Mouse (Mus musculus): Measurements from ENCODE around the gene Clp1.
"Not testable (repeated sequence)": the region's sequence is repeated elsewhere in the genome, so short reads cannot be mapped to it uniquely, and the experiment has no call there.

The Clp1 gene

DNA sequence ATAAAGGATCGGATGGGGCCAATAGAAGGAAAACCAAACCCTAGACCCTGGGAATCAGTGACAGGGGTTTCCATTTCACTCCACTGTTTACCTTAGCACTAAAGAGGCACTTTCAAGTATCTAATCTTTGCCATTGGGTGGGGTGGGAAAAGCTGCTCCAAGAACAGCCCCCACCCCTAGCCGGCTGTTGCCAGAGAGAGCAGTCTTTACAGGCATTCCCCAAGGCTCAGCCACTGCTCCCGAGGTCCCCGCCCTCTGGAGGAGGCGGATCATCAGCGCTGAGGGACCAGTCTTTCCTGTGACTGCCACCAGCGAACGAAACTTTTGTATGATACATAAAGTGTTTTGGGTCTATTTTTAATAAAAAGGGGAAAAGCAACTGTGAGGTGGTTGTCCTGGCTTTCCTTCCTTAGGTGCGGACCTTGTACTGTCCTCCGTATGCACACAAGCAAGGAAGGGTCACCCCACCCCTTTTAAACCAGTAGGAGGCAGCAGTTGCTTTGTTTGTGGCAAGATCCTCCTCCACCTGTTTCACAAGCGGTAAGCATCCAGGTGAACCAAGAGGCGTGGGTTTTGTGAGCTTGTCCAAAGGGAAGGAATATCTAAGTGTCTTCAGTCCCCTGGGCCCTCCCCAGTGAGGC is 11.2 kb upstream of the Clp1 start:
- peak; percentile 49 to 70 for DNase-seq (ENCODE audit: low spot score in 2 of 2)

DNA sequence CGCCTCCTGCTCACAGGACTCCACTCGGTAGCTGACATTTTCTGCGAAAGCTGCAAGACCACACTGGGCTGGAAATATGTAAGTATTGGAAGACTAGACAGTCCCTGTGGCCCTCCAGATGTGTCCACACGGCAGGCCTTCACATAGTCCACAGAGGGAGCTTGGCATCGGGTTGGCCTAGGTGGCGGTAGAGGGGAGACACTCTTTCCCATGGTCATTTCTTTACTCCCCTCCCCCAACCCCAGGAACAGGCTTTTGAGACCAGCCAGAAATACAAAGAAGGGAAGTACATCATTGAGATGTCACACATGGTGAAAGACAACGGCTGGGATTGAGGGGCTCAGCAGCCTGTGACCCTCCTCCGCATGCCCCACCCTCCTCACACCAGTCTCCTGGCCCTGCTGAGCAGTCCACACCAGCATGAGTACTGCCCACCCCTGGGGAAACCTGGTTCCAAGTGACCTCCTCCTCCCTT is 10.3 kb upstream of the Clp1 start:
- peak; percentile 29 to 68 for DNase-seq (ENCODE audit: low spot score in 2 of 2)

DNA sequence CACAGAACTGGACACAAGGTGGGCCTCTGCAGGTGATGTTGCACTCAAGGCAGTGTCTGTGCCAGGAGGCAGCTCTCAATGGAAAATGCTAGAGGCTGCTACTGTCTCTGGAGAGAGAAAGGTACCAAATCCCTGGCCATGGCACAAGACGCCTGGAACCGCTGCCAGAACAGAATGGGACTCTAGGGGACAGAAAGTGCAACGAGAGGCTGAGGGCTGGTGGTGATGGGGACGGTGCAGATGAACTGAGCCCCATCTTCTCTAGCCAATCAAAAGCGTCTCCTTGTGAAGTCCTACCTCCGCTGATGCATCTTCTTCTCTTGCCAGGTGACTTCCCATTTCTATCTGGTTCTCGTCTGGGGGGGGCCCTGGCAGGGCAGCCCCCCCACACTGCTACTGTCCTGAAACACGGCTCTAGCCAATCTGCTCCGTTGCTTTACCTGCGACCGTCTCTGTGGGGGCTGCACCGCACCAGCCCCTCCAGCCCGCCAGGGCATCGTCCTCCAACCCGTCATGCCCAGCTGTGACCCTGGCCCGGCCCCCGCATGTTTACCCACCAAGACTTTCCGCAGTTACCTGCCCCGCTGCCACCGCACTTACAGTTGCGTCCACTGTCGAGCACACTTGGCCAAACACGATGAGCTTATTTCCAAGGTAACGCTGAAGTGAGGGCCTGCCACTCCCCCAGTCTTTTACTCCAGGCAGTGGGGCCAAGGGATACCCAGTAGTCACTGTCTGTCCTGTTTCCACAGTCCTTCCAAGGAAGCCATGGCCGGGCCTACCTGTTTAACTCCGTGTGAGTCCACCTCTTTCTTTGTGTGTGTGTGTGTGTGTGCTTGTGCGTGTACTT is 9.4 kb upstream of the Clp1 start:
- peak; percentile 31 to 74 for DNase-seq (ENCODE audit: low spot score in 2 of 2)

DNA sequence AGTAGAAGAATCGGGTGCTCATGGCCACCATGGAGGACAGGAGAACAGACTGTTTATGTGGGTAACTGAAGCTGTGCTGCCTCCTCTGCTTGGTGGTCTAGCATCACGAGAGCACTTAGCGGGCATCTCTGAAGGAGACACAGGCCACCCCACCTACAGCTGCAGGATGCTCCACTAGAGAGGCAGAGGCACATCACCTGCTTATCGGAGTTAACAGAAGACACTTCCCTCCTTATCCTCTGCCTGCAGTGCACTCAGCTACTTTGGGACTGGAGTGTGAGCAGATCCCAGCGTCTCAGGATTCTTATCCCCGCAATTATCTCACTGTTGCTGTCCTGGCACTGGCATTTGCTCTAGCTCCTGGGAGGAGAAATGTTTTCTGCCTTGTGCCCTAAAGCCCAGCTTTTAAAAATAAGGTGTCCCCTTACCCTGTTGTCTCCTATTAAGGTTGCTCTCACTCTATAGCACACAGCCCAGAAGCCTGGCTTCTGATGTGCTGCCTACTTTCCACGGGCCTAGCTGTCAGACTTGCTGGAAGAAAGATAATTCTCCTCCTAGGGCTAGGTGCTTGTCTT is 8.3 kb upstream of the Clp1 start:
- DNase-seq (ENCODE audit: low spot score in 2 of 2) = peak; percentile 77 to 86

DNA sequence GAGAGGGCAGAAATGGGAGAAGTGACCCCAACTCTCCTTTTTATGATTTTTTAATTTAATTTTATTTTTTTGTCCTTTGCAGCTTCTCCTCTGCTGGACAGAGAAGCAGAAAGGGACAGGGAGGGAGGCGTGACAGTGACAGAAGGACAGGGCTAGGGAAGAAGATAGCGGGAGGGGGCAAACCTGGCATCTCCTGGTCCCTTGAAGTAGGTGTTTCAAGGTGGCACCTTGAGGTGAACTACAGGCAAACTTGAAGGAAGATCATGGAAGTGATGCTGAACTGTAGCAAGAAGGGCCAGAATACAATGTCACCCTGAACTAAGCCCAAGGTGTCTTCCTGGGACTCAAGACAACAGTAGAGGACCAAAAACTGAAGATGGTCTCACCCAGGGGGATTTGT is 7.8 kb upstream of the Clp1 start:
- DNase-seq (ENCODE audit: low spot score in 2 of 2) = peak; percentile 24 to 65

DNA sequence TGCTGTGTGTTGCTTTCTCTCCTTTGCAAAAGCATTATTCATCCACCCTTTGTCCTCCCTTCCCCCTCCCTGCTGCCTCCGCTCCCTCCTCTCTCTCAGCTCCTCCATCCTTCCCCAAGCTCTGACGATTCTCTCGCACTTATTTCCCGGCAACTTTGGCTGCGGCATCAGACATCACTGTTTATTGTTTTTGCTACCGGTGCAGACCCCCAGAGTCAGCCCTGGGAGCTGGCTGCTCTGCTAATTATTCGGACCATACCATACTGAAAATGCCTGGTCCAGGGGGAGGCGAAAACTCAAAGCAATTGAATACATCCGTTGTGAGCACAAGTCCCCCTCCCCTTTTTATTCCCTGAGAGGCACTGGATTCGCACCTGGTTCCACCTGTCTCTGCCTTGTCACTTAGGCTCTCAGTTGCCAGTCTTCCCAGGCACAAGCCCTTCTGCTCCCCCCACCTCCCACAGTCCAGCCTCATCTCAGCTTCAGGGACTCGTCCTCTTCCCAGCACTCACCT is 7.3 kb upstream of the Clp1 start:
- peak; percentile 29 to 70 for DNase-seq (ENCODE audit: low spot score in 2 of 2)

DNA sequence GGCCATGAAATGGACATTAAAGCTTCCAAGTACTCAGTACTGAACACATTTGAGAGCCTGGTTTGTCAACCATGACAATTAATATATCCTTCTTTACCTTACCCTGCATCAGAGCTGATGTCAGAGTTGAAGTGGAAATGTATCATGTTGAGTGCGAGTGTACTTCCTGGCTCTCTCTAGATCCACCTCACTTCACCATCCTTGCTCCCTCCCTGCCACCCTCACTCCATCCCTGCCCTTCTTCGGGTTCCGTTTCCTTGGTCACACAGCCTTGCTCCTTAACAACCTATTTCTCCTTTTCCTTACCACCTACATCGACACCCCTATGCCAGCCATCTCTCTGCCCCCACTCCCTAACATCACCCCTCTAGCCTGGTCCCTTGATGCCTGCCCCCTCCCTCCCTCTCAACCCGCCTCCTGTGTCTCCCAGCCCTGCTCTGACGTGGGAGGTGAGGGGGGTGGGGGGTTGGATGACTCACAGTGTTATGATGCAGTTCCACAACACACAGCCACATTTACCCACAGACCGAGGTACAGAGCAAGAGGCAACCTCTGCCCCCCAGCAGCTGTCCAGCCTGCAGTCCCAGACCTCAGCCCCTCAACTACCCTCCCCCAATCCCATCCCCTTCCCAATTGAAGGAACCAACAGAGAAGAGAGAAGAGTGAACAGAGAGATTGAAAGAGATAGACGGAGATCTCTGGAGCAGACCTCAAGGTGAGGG is 6.6 kb upstream of the Clp1 start, which contains the start of gene Ypel4:
Gene Ypel4 (plus strand): TSS at position 480 of the 722 bp plus-strand sequence.
- DNase-seq (ENCODE audit: low spot score in 2 of 2) = peak; percentile 70 to 81

DNA sequence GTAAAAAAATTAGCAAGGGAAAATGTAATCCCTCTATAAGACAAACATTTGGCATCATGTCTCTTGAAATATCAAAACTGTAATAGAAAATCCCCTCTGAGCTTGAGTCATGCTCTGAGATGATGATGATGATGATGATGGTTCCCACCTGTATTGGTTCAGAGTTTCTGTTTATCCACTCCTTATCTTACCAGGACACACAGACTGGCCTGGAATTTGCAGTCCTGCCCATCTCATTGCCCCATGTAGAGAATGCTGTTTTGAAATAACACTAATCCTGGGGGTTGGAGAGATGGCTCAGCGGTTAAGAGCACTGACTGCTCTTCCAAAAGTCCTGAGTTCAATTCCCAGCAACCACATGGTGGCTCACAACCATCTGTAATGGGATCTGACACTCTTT is 5.2 kb upstream of the Clp1 start:
- no peak for DNase-seq (ENCODE audit: low spot score in 2 of 2)

DNA sequence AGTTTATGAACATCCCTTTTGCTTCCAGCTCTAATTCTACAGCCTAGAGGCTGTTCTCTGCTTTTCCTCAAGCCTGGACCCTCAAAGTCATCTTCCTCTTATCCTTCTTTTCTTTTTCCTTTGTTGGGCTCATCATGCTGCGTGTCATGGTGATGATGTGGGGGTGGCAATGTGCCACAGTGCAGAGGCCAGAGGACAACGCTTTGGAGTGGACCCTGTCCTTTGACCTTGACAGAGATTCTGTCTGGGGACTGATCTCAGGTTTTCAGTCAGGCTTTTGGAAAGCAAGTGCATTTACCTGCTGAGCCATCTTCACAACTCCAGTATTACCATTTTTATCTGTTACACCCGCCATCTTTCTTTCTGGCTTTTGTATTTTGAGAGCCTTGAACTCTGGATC is 4.1 kb upstream of the Clp1 start:
- no peak for DNase-seq (ENCODE audit: low spot score in 2 of 2)

DNA sequence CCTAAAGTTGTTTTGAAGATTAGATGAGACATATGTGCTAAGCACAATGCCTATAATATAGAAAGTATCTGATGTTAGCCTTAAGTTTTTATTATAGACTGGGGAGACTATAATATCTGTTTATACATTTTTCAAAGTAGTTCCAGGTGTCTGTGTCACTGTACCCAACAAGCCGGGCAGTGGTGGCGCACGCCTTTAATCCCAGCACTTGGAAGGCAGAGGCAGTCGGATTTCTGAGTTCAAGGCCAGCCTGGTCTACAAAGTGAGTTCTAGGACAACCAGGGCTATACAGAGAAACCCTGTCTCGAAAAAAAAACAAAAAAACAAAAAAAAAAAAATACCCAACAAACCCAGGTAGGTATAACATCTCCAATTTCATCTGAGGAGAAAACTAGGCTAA is 1.0 kb upstream of the Clp1 start:
- not testable (repeated sequence) for DNase-seq (ENCODE audit: low spot score in 2 of 2)

DNA sequence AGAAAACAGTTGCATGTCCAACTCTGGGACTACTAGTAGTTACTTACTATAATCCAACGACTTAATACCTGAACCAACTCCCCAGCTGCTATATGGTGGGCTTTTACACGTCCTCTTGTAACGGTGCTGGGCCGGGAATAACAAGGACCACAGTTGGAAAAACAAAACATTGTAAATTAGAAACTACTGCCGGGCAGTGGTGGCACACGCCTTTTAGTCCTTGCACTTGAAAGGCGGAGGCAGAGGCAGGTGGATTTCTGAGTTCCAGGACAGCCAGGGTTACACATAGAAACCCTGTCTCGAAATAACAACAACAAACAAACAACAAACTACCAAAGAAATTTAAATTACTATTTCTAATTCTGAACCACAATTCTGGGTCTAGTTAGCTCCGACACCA is 434 bp downstream of the Clp1 start:
- no peak for DNase-seq (ENCODE audit: low spot score in 2 of 2)

DNA sequence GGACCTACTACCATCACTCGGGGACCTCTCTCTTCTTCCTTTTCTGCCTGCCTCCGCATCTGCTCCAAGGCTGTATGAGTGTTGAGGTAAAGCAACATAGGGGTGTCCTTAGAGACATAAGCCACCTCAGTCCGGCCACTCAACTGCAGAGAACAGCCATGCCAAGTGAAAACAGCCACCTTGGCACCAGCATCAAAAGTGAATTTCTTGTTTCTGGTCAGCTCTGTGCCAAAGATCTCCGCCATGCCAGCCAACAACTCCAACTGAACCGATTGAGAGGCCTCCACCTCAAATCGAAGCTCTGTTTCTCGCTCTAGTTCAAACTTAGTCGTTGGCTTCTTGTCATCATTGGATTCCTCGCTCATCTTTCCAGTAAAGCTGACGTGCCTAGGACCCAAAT is 1.4 kb downstream of the Clp1 start:
- no peak for DNase-seq (ENCODE audit: low spot score in 2 of 2)

DNA sequence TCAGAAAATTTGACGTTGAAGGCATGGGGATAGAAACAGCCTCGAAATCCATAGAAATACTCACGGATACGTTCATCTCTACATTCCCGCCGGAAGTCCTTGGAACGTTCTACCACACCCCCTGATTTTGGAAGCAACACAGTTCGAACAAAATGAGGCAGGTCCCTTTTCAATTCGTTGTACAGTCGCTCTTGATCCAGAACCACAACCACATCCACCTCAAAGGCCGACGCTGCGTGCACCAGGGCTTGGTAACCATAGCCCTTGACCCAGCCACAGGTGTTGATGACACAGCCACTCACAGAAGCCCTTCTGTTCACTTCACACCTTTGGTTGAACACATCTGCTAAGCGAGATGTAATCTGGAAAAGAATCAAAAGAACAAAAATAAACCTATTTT is 3.3 kb downstream of the Clp1 start:
- no peak for DNase-seq (ENCODE audit: low spot score in 2 of 2)

DNA sequence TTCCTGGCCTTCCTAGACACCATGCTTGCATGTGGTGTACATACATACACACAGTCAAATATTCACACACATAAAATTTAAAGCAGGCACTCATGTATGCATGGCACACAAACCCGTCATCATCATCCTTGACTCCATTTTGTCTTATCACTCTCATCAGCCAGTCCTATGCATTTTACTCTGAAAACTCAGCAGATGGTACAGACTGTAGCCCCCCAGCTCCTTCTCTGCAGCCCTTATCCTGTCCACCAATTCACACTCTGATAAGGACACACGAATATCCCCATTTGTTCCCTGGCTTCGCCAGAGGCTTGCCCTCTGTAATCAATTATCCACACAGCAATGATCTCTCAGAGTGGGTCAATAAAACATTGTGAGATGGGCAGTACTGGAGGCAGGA is 6.0 kb downstream of the Clp1 start:
- DNase-seq (ENCODE audit: low spot score in 2 of 2) = no peak

DNA sequence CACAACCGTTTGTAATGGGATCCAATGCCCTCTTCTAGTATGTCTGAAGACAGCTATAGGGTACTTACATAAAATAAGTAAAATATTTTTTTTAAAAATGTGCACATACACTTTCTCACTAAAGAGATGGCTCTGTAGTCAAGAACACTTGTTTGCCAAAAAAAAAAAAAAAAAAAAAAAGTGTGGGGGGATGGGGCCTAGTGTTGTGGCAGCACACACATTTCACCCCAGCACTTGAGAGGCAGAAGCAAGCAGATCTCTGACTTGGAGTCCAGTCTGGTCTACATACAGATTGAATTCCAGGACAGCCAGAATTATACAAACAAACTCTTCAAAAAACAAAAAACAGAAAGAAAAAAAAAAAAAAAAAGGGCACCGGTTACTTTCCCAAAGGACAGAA is 6.4 kb downstream of the Clp1 start:
- DNase-seq (ENCODE audit: low spot score in 2 of 2) = no peak

DNA sequence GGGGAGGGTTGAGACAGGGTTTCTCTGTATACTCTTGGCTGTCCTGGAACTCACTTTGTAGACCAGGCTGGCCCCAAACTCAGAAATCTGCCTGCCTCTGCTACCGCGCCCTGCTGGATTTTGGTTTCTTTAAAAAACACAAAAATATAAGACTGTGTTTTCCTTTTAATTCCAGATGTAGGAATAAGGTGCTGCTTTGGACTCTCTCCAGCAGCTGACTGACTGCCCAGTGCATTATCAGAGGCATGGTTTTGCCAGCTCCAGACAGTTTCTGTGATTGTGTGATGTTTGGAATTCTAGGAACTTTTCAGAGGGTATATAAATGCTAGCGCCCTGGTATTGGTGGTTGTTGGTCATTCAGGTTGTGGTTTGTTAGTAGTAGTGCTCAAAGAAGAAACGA is 9.8 kb downstream of the Clp1 start:
- DNase-seq (ENCODE audit: low spot score in 2 of 2) = no peak

DNA sequence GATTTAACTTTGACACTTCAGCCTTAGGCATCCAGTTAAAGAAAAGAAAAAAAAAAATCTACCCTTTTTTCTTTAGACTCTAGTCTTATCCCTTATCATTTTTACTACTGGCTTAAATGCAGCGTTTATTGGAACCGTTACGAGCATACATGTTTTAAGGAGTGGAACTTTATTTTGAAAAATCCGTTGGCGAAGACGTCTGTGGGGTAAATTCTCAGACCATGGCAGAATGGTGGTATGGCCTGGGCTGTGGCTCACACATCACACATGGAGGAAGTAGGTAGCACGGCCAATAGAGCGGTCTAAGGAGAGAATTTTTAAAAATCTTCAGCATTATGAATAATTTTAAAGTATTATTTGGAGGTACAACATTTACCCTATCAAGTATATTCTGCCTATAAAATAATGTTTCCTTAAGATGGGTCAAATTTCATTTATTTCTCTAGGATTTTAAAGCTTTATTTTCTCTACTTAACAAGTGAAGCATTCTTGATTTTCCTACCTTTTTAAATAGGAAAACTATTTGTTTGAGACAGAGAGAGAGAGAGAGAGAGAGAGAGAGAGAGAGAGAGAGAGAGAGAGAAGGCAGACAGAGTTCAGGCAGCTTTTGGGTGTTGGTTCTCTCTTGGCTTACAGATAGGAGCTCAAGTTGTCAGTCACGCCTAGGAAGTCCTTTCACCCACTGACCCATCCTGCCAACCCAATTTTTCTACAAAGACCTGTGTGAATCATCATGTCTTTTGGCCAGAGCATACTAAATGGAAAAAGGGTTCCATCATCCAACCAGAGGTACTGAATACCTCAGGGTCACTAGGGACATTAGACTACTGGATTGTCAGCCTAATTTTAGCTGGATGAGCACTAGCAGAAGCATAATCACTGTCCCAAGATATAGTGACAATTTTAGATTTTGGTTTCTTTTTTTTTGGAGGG is 10.5 kb downstream of the Clp1 start:
- peak in 1 of 2 experiments; percentile 32 for DNase-seq (ENCODE audit: low spot score in 2 of 2)

DNA sequence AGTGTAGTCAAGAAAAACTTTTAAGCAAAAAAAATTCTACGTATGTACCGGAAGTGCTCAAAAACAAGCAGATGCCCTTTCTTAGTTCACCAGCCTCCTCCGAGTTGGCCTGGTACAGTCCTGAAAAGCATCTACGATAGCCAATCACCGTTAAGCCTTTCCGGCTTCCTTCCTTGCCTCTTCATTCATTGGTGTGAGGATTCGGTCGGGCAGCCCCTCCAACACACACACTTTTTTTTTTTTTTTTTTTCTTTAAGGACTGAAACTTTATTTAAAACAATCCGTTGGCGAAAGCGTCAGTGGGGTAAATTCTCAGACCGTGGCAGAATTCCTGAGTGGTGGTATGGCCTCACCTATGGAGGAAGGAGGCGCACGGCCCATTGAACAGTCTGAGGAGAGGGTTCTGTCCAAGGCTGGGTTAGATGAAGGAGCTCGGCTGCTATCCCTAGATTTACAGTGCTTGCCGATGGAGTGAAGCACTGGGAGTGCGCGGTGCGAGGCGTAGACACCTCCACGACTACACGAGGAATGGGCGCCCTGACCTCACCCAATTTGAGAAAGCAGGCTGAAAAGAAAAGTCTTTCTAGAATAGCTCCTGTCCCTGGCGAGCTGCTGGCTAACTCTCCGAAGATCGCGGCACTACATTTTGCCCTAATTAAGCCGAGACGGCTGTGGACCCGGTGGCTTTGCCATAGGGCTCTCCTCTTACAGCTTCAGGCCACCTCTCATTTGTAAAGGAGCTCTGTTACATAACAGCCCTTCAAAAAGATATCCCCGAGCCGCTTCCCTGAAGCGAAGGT is 11.4 kb downstream of the Clp1 start:
- DNase-seq (ENCODE audit: low spot score in 2 of 2) = peak; percentile 81 to 84

DNA sequence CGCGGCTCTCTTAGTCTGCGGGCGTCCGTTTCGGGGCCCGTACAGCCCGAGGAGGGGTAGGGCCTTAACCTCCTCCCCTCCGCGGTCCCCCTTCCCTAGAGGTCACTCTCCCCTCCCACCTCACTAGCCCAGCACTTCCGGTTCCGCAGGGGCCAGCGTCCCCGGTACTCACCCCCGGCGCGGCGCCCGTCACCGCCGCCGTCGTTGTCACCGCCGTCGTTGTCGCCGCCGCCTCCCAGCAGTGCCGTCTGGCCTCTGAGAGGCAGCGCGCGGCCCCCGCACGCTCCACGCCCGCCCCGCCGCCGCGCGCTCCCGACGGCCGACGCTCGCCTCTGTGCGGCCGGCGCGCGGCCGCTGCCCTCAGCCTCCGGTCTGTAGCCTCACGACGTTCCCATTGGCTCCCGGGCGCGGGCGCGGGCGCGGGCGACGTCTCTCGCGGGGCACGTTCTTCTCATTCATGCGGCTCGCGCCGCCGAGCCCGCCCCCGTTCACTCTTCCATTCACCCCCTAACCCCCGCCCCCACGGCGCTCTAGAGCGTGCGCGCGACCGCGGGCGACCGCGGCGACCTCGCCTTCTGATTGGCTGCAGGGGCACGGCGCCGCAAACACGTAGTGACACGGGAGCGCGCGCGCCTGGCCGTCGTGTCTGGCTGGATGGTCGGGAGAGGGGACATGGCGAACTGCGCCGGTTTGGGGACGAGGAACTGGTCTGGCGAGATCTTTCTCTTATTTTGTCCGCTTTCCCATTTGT is 12.2 kb downstream of the Clp1 start, which contains the start of gene Zdhhc5:
Gene Zdhhc5 (minus strand): TSS at position 370 of the 751 bp plus-strand sequence.
- DNase-seq (ENCODE audit: low spot score in 2 of 2) = peak; percentile 99
